Mouse (Mus musculus) mesoderm, embryonic 11.5 days (tissue): Measurements from ENCODE around the gene Surf1.

Source experiments
- DNase-seq: peaks from one replicate; pipeline ENCODE4 v3.0.0-alpha.2; 2012; ENCODE audit warnings: low read depth, low spot score

The Surf1 gene

DNA sequence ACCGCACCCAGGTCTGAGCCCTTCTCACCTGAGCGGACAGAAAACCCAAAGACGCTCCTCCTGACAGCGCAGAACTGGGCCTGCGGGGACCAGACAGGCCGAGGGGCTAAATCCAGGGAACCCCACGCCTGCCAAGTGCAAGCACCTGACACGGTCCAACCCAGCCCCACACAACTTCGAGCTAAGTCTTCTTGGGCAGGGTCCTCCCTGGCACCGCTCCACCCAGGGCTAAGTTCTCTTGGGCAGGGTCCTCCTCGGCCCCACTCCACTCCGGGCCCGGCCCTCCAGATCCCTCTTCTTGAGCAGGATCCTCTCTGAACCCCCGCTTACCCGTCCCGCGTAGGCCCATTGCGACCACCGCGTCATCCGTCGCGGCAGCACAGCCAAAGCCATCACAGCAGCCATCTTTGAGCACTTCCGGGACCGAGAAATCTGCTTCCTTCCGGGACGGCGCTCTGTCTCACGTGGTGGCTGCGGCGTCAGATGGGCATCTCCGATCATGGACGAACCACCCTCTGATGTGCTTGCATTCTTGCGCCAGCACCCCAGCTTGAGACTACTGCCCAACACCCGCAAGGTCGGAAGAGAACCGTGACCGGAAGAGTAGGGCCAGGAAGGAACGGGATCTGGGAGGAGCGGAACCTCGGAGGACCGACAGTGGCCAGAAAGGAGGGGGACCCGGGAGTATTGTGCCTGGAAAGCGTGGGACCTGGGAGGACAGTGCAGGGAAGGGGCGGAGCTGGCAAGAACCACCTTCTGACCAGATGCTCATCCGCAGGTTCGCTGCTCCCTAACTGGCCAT lies at the start of gene Surf1, which contains the start of gene Surf2:
TSS of gene Surf1 (minus strand) at position 604 of the 802 bp plus-strand sequence.
TSS of gene Surf2 (plus strand) at position 441 of the 802 bp plus-strand sequence.
- peak; percentile 86 for DNase-seq

DNA sequence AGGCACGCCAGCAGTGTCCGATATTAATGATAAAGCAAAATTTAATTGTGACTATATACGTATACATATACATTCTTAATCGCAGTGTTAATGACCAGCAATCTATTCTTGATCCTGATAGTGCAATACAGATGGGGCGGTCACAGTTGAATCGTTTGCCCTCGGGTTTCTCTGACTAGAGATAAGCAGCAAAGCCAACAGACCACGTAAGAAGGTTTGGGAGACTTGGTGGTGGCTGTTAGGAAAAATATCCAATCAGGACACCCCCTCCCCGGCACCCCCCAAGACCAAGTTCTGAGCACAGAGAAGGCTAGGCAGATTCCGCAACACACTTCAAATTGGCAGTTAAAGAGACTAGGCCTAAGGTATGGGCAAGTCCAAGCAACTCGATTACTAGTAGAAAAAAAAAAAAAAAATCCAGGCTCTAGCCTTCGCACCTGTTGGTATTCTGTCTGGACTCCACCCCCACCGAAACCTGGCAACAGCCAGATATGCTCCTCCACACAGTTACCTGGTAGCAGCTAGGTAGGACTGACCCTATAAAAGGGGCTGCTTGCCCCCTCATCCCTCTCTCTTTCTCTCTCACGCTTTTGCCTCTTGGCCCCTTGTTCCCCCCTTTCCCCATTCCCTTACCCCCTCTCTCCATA lies 48.5 kb upstream of the Surf1 start:
- DNase-seq, result no peak

DNA sequence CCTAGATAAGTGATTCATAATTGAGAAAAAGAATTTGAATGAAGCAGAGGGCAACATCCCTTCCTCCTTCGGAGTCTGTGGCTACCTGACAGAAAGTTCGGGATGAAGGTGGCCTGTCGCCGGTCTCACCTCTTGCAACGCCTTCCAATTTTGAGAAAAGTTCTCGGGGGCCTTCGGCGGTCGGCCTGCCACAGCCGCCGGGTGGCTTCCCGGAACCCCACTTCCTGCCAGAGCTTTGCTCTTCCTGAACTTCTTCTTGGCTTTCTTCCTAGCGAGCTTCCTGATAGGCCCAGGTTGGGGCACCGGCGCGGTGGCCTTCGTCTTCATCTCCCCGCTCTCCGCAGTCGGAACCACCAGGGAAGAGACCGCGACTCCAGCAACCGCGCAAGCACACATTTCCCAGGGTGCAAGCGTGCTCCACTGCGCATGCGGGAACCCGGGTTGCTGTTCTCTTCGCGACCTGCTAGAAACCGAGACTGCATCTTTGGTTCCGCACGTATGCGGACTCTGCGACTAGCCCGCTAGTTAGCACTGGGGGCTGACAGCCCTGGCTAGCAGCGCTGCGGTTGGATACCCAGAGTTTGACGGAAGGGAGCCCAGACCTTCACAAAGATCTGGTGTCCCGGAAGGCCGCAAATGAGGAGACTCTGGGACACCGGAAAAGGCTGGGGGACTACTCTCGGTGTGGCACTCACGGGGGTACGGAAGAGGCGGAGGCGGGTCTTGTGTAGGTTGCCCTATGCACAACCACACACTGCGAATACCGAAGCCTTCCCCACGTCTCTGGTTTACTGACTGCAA lies 47.8 kb upstream of the Surf1 start, which contains the start of gene Rexo4:
TSS of gene Rexo4 (minus strand) at position 464 of the 801 bp plus-strand sequence.
- peak; percentile 96 for DNase-seq

DNA sequence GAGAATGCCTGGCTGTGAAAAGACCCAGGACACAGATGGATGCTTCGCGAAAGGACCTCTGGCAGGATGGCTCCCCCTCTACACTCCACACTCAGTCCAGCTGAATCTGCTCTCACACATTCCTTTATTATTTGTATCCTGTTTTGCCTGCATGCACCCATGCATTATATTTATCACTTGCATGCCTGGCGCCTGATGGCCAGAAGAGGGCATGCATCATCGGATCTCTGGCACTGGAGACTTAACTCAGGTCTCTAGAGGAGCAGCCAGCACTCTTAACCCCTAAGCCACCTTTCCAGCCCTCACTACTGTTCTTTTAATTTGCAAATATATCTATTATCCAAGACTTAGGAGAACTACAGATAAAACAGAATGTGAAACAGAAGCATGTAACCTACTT lies 44.4 kb upstream of the Surf1 start:
- DNase-seq, result no peak

DNA sequence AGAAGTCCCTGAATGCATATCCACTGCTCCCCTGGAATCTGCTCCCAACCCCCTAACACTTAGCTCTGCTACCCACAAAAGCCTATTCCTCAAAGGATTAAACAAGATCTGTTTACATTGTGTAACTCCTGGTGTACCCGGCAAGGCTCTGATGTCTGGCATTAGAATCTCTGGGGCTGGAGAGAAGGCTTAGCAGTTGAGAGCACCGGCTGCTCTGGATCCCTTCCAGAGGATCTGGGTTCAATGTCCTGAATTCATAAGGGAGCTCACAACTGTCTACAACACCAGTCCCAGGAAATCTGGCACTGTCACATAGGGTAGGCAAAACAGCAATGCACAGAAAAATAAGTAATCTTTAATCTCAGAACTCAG lies 41.1 kb upstream of the Surf1 start:
- DNase-seq, result no peak

DNA sequence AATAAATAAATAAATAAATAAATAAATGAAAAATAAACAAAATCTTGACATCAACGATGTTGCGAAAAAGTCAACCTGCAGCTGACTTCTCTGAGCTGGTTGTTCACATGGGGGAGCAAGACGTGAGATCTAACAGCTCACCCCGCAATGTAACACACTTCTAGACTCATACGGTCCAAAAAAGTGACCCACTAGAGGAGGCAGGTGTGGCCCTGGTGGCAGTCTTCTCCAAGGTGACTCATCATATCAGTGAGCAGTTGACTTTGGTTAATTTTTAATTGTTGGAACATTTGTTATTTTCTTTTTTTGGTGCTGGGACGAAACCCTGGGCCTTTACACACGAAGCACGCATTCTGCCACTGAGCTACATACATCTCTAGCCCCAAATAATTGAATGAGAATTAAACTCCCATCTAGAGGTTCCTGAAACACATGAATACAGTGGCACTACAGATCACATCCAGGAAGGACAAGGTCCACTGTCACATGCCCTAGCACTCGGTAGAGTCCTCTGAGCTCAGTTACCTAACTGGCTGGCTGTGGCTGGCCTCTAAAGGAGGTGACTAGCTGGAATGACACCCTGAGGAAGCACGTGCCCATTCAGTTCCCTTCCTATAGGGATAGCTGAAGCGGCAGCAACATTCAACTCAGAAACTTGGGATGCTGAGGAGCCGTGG lies 40.6 kb upstream of the Surf1 start:
- DNase-seq, result no peak

DNA sequence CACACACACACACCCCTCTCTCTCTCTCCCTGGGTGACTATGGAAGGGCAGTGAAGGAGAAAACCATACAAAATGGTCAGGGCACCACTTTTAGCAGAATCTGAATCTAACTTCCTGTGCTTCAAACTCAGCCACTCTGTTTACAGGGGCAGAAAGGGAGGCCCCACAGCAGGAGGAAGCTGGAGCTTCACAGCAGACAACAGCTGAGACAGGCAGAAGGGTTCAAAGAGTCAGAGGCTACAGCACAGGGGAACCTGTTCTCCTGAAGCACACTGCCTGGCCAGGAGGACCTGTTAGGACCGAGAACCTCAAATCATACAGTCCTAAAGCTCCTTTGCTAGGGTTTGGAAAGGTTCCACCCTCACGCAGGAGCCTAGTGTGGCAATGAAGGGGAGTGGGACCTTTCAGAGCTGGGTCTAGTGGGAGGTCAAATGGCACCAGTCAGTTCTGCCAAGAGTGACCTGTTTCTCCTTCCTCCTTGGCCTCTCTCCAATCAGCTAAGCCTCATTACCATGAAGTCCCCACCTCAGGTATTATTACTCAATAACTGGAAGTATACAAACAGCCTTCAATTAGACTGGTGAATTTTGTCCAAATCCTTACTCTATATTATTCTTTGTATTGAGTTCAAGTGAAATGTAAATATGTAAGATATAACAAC lies 38.5 kb upstream of the Surf1 start:
- DNase-seq, result no peak

DNA sequence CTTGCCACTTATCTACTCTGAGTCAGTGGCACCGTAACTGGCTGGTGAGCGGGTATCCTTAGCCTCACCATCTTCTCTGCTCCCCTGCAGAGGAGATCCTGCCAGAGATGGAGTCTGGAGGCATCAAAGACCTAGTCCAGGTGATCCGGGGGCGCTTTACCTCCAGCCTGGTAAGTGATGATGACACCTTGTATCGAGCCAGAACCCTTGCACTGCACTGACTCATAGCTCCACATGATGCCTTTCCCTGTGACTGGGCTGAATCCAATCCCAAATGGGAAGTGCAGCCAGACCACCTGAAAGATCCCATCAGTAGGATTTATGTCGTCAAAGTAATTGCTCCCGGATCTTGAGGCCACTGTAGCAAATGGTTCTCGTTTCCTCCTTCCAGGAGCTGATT lies 36.5 kb upstream of the Surf1 start:
- DNase-seq, result no peak

DNA sequence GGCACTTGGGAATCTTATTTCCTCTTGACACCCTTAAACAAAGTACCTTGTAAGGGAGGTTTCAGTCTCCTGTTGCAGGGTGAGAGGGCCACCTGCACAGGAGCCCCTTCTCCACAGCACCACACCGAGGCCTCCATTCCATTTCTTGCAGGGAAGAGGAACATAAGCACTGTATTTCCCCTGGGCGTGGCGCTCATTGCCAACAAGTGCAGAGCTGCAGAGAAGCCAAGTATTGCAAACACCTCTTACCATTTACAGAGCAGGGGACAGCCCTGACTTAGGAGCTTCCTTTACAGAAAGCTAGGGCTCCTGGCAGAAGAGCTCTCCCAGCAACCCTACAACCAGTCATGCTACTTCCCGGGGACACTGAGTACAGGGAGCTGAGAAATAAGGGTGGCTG lies 35.9 kb upstream of the Surf1 start:
- no peak for DNase-seq

DNA sequence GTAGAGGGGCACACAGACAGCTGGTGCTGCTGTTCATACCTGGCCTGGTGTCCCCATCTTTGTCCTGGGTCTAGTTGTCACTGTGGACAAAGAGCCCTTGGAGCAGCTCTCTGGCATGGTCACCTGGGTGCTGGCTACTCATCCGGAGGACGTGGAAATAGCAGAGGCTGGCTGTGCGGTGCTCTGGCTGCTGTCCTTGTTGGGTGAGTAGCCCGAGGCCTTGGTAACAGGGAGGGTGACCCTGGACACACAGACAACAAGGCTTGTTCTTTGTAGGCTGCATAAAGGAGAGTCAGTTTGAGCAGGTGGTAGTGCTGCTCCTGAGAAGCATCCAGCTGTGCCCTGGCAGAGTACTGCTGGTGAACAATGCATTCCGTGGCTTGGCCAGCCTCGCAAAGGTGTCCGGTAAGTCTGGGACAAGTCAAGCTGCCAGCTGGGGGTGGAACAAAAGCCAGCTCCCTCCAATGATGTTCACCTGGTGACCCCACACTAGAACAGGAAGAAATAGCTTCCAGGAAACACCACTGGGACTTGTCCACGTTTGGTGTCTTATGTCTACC lies 35.1 kb upstream of the Surf1 start:
- no peak for DNase-seq

DNA sequence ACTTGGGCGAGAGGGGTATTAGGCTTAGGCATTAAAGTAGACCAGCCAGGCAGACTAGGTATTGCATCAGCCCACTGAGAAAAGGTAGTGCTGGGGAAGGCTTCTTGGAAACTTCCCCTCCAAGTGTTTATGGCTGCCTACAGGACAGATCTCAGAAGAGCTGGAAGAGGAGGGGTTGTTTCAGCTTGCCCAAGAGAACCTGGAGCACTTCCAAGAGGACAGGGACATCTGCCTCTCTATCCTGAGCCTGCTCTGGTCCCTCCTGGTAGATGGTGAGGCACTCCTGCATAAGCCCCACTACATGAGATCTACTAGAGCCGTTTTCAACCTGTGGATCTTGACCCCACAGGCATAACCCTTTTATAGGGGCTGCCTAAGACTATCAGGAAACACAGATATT lies 34.1 kb upstream of the Surf1 start:
- DNase-seq, result no peak

DNA sequence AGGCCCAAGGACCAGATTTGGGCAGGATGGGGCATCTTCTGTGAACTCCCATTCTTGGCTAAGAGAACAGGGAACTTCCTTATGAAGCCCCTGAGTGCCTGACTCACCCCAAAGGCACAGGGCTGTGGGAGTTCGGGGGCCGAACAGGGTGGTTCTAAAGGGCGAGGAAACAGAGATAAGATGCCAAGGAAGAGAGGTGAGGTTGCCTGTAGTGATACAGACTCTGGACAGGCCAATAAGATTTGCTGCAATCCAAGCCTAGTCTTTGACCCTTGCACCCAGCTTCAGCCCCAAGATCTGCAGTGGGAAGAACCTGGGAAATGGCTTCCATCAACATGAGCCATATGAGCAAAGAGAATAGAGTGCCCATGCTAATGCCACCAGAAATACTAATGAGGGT lies 26.9 kb upstream of the Surf1 start:
- DNase-seq, result no peak

DNA sequence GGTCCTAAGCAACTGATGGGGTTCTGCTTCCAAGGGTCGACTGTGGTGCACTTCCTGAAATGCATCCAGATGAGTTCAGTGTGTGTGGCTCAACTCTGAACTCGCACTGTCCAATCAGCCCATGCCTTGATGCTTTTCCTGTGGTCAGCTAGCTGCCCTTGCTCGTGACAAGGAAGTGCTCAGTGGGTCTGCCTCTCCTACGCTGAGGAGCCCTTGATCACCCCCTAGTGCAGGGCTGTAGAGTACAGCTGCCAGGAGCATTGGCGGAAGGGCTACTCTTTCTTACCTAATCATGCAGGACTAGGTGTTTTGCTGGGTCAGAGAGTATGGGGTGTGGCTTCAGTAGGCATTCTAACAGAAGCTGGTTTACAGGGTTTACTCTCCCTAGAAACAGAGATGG lies 25.2 kb upstream of the Surf1 start:
- DNase-seq, result no peak

DNA sequence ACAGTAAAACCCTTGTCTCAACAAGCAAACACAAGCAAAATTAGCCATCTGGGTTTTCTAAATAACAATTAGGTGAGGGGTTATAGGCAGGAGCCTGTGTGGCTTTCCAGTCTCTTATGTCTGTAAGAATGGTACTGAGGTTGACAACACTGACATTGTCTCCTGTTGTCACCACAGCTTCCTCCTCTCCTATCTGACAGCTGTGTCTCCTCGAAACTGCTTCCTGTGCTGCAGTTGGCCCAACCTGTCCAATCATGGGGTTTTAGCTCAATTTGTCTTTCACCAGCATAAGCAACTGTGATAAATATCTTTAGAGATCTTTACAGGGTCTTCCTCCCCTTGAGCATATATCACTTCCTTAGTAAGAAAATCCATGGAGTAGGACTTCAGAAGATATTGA lies 20.1 kb upstream of the Surf1 start:
- no peak for DNase-seq

DNA sequence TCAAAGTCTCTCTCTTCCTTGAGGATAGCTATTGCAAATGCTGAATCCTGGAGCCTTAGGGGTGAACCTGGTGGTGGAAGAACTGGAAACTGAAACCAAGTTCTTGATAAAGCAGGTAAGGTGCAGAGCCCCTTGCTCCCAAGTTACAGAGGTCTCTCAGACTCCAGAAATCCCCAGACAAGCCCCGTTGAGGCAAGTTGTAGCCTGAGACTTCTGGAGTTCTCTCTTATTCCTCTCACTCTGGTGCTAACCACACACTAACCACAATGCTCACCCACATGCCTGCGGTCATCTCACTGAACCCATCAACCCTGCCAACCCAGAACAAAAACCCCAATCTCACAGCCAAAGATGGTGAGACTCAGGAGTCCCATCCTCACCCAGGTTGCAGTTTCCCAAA lies 19.0 kb upstream of the Surf1 start:
- DNase-seq, result no peak

DNA sequence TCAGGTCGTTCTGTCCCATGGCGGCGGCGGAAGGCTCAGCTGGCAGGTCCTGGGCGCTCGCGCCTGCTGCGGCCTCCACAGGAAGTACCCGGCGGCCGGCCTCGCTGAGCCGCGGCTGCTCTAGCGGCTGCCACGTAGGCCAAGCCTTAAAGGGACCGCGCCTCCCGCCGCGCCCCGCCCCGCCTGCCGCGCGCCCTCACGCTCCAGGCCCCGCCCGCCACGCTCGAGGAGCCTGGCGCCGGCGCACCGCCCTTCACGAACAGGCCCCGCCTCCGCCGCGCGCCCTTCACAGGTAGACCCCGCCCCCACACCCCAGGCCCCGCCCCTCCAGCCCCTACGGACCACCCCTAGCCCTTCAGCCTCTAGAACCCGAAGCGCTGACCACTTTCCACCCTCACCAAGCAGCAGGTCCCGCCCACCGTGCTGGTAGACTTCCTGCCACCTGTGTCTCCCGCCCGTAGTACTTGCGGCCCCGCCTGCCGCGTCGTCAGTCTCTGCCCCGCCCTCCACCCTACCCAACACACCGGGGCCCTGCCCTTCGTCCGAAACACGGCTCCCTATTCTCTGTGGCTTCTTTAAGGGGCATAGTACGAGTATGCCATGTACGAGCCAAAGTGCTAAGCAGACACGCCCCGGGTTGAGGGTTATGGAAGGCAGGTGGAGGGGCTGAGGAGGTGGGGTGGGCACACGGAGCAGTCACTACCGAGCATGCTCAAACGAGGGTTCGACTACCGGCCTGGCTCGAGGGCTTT lies 17.1 kb upstream of the Surf1 start, which contains the start of the genes Surf4 and Stkld1:
TSS of gene Surf4 (minus strand) at position 625 of the 752 bp plus-strand sequence.
TSS of gene Stkld1 (plus strand) at position 744 of the 752 bp plus-strand sequence.
- DNase-seq, result peak; percentile 92

DNA sequence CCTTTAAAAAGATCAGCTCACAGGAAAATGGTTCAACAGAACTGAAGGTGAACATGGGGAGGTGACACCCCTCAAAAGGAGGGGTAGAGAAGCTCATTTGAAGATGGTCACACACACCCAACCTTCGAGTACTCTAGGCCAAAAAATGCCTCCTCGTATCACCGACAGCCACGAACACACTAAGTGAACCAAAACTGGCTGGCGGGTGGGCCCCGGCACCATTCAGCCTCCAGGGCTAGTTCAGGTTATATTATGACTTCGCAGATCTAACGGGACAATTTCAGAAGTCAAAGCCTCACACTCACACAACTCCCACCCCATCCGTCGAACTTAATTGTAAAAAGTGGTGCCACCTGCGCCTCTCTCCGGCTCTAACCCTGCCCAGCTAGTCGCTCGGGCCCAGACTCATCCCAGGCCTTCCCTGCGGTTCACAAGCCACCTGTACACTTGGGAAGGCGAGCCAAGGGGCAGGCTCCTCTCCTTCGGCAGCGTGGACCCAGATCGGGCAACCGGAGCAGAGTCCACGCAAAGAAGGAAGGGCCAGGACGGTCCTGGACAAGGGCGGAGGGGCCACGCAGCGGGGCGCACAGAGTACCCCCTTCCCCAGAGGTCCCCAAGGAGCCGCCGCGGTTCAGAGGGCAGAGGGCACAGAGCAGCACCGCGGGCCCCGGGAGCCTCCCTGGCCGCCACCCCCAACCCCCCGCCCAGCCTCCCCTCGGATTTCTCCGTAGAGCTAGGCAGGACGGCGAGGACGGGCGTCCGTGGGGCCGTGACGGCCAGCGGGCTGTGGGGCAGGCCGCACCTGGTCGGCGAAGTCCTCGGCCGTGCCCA lies 16.4 kb upstream of the Surf1 start:
- DNase-seq, result no peak

DNA sequence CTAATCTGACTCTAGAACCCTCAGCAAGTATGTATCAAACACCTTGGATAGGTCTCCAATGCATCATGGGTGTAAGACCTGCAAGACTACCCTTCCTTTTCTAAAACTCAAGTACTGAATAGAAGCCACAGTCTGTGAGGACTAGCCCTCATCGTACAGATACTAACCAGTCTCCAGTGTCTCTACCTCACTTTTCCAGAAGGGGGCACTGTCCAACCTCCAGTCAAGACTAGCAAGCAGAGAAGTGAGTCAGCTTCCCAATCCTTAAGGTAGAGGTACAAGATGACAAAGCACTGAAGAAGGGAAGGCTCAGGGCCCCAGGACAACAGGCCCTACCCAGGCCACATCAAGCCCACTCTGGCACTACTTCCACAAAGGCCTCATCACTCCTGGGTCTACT lies 14.1 kb upstream of the Surf1 start:
- peak; percentile 64 for DNase-seq
